Mouse (Mus musculus): ENCODE measurements at regions not wholly inside any gene's neighbourhood (a gene's known extent, or its start where the extent isn't known, plus 50 kb on each side); places are given as distances from the start of the nearest gene placed in this dataset.

GRCm38 (mm10) chr6:145677475-145678325, 62.1 kb downstream of the Tuba3b start:
- DNase-seq = no peak

GRCm38 (mm10) chr6:145679516-145679915, 64.0 kb downstream of the Tuba3b start:
- no peak for DNase-seq

DNA sequence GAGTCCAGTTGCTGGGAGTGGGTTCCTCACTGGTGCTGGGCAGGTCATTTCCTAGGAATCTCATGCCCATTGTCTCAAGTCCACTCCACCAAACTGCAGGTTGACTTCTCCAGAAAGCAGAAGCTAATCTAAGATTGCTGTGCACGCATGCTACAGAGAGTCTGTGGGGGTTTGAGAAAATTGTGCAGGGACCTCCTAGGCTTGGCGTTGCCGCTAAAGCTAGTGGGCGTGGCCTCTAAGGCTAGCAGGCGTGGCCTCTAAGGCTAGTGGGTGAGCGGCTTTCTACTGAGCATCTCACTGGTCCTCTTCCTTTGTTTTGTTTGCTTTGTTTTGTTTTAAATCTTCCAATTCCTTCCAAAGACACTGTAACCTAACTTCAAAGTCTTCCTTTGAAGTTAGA, 59.5 kb upstream of the Rassf8 start:
- peak; percentile 34 for DNase-seq

- no peak for DNase-seq
Measured at GRCm38 (mm10) chr6:145691680-145692079, 54.9 kb upstream of the Rassf8 start.

- DNase-seq = no peak
Measured at GRCm38 (mm10) chr6:145694817-145695216, 51.7 kb upstream of the Rassf8 start.
